In genomic region chr7:37291726-37292125, GRCm38 (mm10) we compare ENCODE assay signal across 12 mouse cellular contexts.
DNase-seq lines count a peak whose midpoint lies in the region; ATAC-seq lines count a peak whose summit lies in the region.
"Had no signal": no experiment of that assay in that cellular context is flagged by ENCODE, and none has a peak within 500 bp of the region (broad histone marks: within the 10 kb centered on the region; RNA-seq: fewer than 3 reads in every experiment).

No protein-coding gene starts in this region.

- H3K36me3 ChIP-seq in hindbrain, embryonic 12.5 days = no peaks in the 10 kb centered on the region
- no peaks in the 10 kb centered on the region for H3K36me3 ChIP-seq in hindbrain, embryonic 14.5 days (replicated peaks; ENCODE audit: control insufficient read depth, insufficient read depth)
- H3K36me3 ChIP-seq: stomach, embryonic 15.5 days had no signal

- H3K27ac ChIP-seq in hindbrain, embryonic 12.5 days = no peak overlapping the region
- no peak overlapping the region for H3K27ac ChIP-seq in hindbrain, embryonic 14.5 days
- H3K27ac ChIP-seq: stomach, embryonic 15.5 days had no signal

- H3K9me3 ChIP-seq in hindbrain, embryonic 12.5 days (replicated peaks) = no peaks in the 10 kb centered on the region
- H3K9me3 ChIP-seq in hindbrain, embryonic 14.5 days (ENCODE audit: control insufficient read depth, low read length) = no peaks in the 10 kb centered on the region
- H3K9me3 ChIP-seq: stomach, embryonic 15.5 days had no signal

- H3K9ac ChIP-seq in hindbrain, embryonic 12.5 days = no peak overlapping the region
- H3K9ac ChIP-seq in hindbrain, embryonic 14.5 days = no peak overlapping the region
- H3K9ac ChIP-seq: stomach, embryonic 15.5 days had no signal

- H3K4me3 ChIP-seq in hindbrain, embryonic 12.5 days = no peak overlapping the region
- no peak overlapping the region for H3K4me3 ChIP-seq in hindbrain, embryonic 14.5 days (replicated peaks; ENCODE audit: low read length)
- H3K4me3 ChIP-seq: megakaryocyte, embryonic 14.5 days; stomach, embryonic 15.5 days had no signal

- no peak for DNase-seq in hindbrain, embryonic 14.5 days (ENCODE audit: low spot score)
- DNase-seq in Muller cell, postnatal 12 days (ENCODE audit: inconsistent ontology term) = peak; percentile 2
- DNase-seq in cerebellum, postnatal 36 days = peak; percentile 8 to 26
- DNase-seq in heart, postnatal 4 days = peak; percentile 47
- no peak for DNase-seq in right cerebral cortex, adult 18-20 months
- DNase-seq in adrenal gland, postnatal 4 days (ENCODE audit: low spot score in 2 of 2) = no peak
- DNase-seq: adrenal gland, postnatal 36 days; kidney, postnatal 25 days had no signal

- H3K27me3 ChIP-seq in hindbrain, embryonic 12.5 days = no peaks in the 10 kb centered on the region
- no peaks in the 10 kb centered on the region for H3K27me3 ChIP-seq in hindbrain, embryonic 14.5 days (ENCODE audit: control insufficient read depth, insufficient read depth, low read length)
- H3K27me3 ChIP-seq: megakaryocyte, embryonic 14.5 days; stomach, embryonic 15.5 days had no signal

- ATAC-seq in hindbrain, embryonic 12.5 days (ENCODE audit: low FRiP score) = 0 out of 2 replicates have a peak, but pooled peaks have one; percentile 18
- ATAC-seq in hindbrain, embryonic 14.5 days (ENCODE audit: low FRiP score) = no peak
- no peak for ATAC-seq in granulocyte monocyte progenitor cell, adult 5-6 weeks (replicated peaks; ENCODE audit: poor library complexity, severe bottlenecking)

- peaks cover 13% of the 10 kb centered on the region for H3K4me1 ChIP-seq in hindbrain, embryonic 12.5 days
- H3K4me1 ChIP-seq in hindbrain, embryonic 14.5 days (replicated peaks; ENCODE audit: control insufficient read depth, insufficient read depth, low read length) = peaks cover 23% of the 10 kb centered on the region
- H3K4me1 ChIP-seq: megakaryocyte, embryonic 14.5 days had no signal

- WGBS in hindbrain, embryonic 12.5 days = 76% methylated on average over 7 of the region's 7 CpGs
- 58% methylated on average over 7 of the region's 7 CpGs for WGBS in hindbrain, embryonic 14.5 days

- no peak overlapping the region for H3K4me2 ChIP-seq in hindbrain, embryonic 12.5 days (replicated peaks)
- no peak overlapping the region for H3K4me2 ChIP-seq in hindbrain, embryonic 14.5 days (replicated peaks)
- H3K4me2 ChIP-seq: stomach, embryonic 15.5 days had no signal

Comparison
In these comparisons a context has a peak if more than half of its experiments do, and no peak if none do; other contexts are left out.
1. DNase-seq: peak in Muller cell, postnatal 12 days (single experiment), cerebellum, postnatal 36 days (2 of 2) and heart, postnatal 4 days (single experiment); none in hindbrain, embryonic 14.5 days (single experiment), right cerebral cortex, adult 18-20 months (single experiment) and adrenal gland, postnatal 4 days (0 of 2).